Mouse (Mus musculus) ovary, postnatal 36 days (tissue): Measurements from ENCODE around the gene Them4.

Experiments
- DNase-seq: peaks from one replicate; pipeline ENCODE4 v3.0.0; 2022; ENCODE audit warnings: low spot score, mixed read lengths

Them4 gene

GRCm38 (mm10) chr3:94368631-94369030 is 58.7 kb downstream of the Them4 start:
- no peak for DNase-seq

- no peak for DNase-seq
These were observed 59.8 kb downstream of the Them4 start for GRCm38 (mm10) chr3:94369709-94370108.

- peak; percentile 85 for DNase-seq
These were observed 61.7 kb downstream of the Them4 start for GRCm38 (mm10) chr3:94371637-94372036.

- no peak for DNase-seq
These were observed 62.1 kb downstream of the Them4 start for GRCm38 (mm10) chr3:94372038-94372437.

- DNase-seq, result peak; percentile 55
These were observed 62.8 kb downstream of the Them4 start, which contains the start of gene Rorc for GRCm38 (mm10) chr3:94372641-94373040. TSS of gene Rorc (plus strand) at chr3:94372794.

- DNase-seq, result no peak
These were observed 63.2 kb downstream of the Them4 start for GRCm38 (mm10) chr3:94373090-94373489.

- peak; percentile 48 for DNase-seq
These were observed 63.7 kb downstream of the Them4 start for GRCm38 (mm10) chr3:94373597-94374011.

- DNase-seq, result no peak
These were observed 64.7 kb downstream of the Them4 start for GRCm38 (mm10) chr3:94374636-94375035.

GRCm38 (mm10) chr3:94375146-94375545 is 65.3 kb downstream of the Them4 start:
- DNase-seq, result no peak

GRCm38 (mm10) chr3:94375861-94376260 is 66.0 kb downstream of the Them4 start:
- no peak for DNase-seq

- DNase-seq, result no peak
These were observed 67.4 kb downstream of the Them4 start for GRCm38 (mm10) chr3:94377028-94377923.

GRCm38 (mm10) chr3:94379831-94380510 is 70.1 kb downstream of the Them4 start:
- DNase-seq, result no peak
